In genomic region chr12:27945411-27945810, GRCm38 (mm10) we compare ENCODE assay signal across 12 mouse cellular contexts.
DNase-seq lines count a peak whose midpoint lies in the region; ATAC-seq and TF ChIP-seq lines count a peak whose summit lies in the region.
"Had no signal": no experiment of that assay in that cellular context is flagged by ENCODE, and none has a peak within 500 bp of the region (broad histone marks: within the 10 kb centered on the region; RNA-seq: fewer than 3 reads in every experiment).

No protein-coding gene starts in this region.

- no peak for ATAC-seq in forebrain, embryonic 11.5 days (replicated peaks; ENCODE audit: low FRiP score)
- peak; percentile 27; the same call in 1 of the 2 replicates for ATAC-seq in embryonic facial prominence, embryonic 14.5 days (ENCODE audit: low read depth)
- ATAC-seq in hindbrain, embryonic 16.5 days = peak; percentile 93
- ATAC-seq in midbrain, postnatal 0 days (ENCODE audit: low FRiP score) = peak; percentile 86

- H3K9me3 ChIP-seq in forebrain, embryonic 10.5 days = no peaks in the 10 kb centered on the region
- H3K9me3 ChIP-seq in forebrain, embryonic 11.5 days (ENCODE audit: control insufficient read depth, low read length) = no peaks in the 10 kb centered on the region
- no peaks in the 10 kb centered on the region for H3K9me3 ChIP-seq in embryonic facial prominence, embryonic 14.5 days (ENCODE audit: control insufficient read depth, low read length)
- no peaks in the 10 kb centered on the region for H3K9me3 ChIP-seq in hindbrain, embryonic 16.5 days (ENCODE audit: control insufficient read depth, low read length)
- no peaks in the 10 kb centered on the region for H3K9me3 ChIP-seq in midbrain, postnatal 0 days (ENCODE audit: low read length)
- H3K9me3 ChIP-seq: limb, embryonic 13.5 days had no signal

- H3K27me3 ChIP-seq in forebrain, embryonic 10.5 days (ENCODE audit: poor library complexity, severe bottlenecking) = no peaks in the 10 kb centered on the region
- no peaks in the 10 kb centered on the region for H3K27me3 ChIP-seq in forebrain, embryonic 11.5 days (ENCODE audit: control insufficient read depth, insufficient read depth, low read length)
- H3K27me3 ChIP-seq in embryonic facial prominence, embryonic 14.5 days (replicated peaks; ENCODE audit: control insufficient read depth, insufficient read depth, low read length) = no peaks in the 10 kb centered on the region
- no peaks in the 10 kb centered on the region for H3K27me3 ChIP-seq in hindbrain, embryonic 16.5 days (replicated peaks; ENCODE audit: control insufficient read depth, insufficient read depth, low read length)
- H3K27me3 ChIP-seq in midbrain, postnatal 0 days (ENCODE audit: insufficient read depth, low read length) = no peaks in the 10 kb centered on the region
- H3K27me3 ChIP-seq in heart, adult 2 months (ENCODE audit: control insufficient read depth, insufficient read depth, low read length) = no peaks in the 10 kb centered on the region
- H3K27me3 ChIP-seq: limb, embryonic 13.5 days had no signal

- no peak for DNase-seq in forebrain, embryonic 10.5 days (ENCODE audit: extremely low spot score, low spot score)
- no peak for DNase-seq in forebrain, embryonic 11.5 days (ENCODE audit: low spot score)
- DNase-seq in embryonic facial prominence, embryonic 14.5 days (ENCODE audit: low spot score) = peak; percentile 41
- peak; percentile 80 for DNase-seq in midbrain, postnatal 0 days (ENCODE audit: low spot score)
- no peak for DNase-seq in testis, postnatal 10 days (ENCODE audit: low spot score)
- DNase-seq in heart, adult 2 months = no peak
- DNase-seq in cerebellum, postnatal 36 days = no peak
- DNase-seq: heart, adult 11 months had no signal

- no peak for TF ChIP-seq POLR2A in heart, adult 2 months (IDR thresholded peaks at IDR 0.05; ENCODE audit: insufficient read depth, low read depth, low read length)

- TF ChIP-seq CTCF in midbrain, postnatal 0 days (IDR thresholded peaks at IDR 0.05) = no peak
- no peak for TF ChIP-seq CTCF in heart, adult 2 months (IDR thresholded peaks at IDR 0.05)

- H3K4me1 ChIP-seq in forebrain, embryonic 10.5 days = peaks cover 27% of the 10 kb centered on the region
- no peaks in the 10 kb centered on the region; the same call in 1 of the 2 replicates for H3K4me1 ChIP-seq in forebrain, embryonic 11.5 days (replicated peaks; ENCODE audit: control insufficient read depth, insufficient read depth, low read length)
- H3K4me1 ChIP-seq in embryonic facial prominence, embryonic 14.5 days (ENCODE audit: control insufficient read depth, insufficient read depth, low read length) = peaks cover 19% of the 10 kb centered on the region
- H3K4me1 ChIP-seq in hindbrain, embryonic 16.5 days (ENCODE audit: control insufficient read depth, insufficient read depth, low read depth, low read length) = peaks cover 5% of the 10 kb centered on the region
- H3K4me1 ChIP-seq in midbrain, postnatal 0 days (ENCODE audit: insufficient read depth, low read length) = peaks cover 9% of the 10 kb centered on the region
- H3K4me1 ChIP-seq in heart, adult 2 months (ENCODE audit: control insufficient read depth, insufficient read depth, low read length) = no peaks in the 10 kb centered on the region; the same call in 1 of the 2 replicates

- intact Hi-C loops in heart, adult 2 months (cut with DNase I) = no loop called here

- peak overlapping the region; percentile 27; the same call in 1 of the 2 replicates for H3K27ac ChIP-seq in forebrain, embryonic 10.5 days
- no peak overlapping the region for H3K27ac ChIP-seq in forebrain, embryonic 11.5 days (ENCODE audit: low read depth, low read length)
- no peak overlapping the region for H3K27ac ChIP-seq in embryonic facial prominence, embryonic 14.5 days (replicated peaks; ENCODE audit: low read depth, low read length)
- H3K27ac ChIP-seq in hindbrain, embryonic 16.5 days (ENCODE audit: low read depth, low read length) = no peak overlapping the region
- peak overlapping the region; percentile 57; the same call in 1 of the 2 replicates for H3K27ac ChIP-seq in midbrain, postnatal 0 days (ENCODE audit: low read depth, low read length)
- no peak overlapping the region for H3K27ac ChIP-seq in heart, adult 2 months
- H3K27ac ChIP-seq: limb, embryonic 13.5 days had no signal

- H3K4me3 ChIP-seq in forebrain, embryonic 10.5 days = no peak overlapping the region
- no peak overlapping the region for H3K4me3 ChIP-seq in forebrain, embryonic 11.5 days (ENCODE audit: low read depth, low read length)
- no peak overlapping the region for H3K4me3 ChIP-seq in embryonic facial prominence, embryonic 14.5 days (ENCODE audit: low read depth, low read length)
- no peak overlapping the region for H3K4me3 ChIP-seq in hindbrain, embryonic 16.5 days (ENCODE audit: low read length)
- H3K4me3 ChIP-seq in midbrain, postnatal 0 days (ENCODE audit: low read depth, low read length) = no peak overlapping the region
- no peak overlapping the region for H3K4me3 ChIP-seq in heart, adult 2 months
- H3K4me3 ChIP-seq: limb, embryonic 13.5 days; myocyte had no signal

- H3K36me3 ChIP-seq in forebrain, embryonic 10.5 days (replicated peaks) = no peaks in the 10 kb centered on the region
- H3K36me3 ChIP-seq in forebrain, embryonic 11.5 days (ENCODE audit: control insufficient read depth, insufficient read depth, low read length) = no peaks in the 10 kb centered on the region
- no peaks in the 10 kb centered on the region for H3K36me3 ChIP-seq in embryonic facial prominence, embryonic 14.5 days (ENCODE audit: control insufficient read depth, insufficient read depth, low read length)
- H3K36me3 ChIP-seq in hindbrain, embryonic 16.5 days (ENCODE audit: control insufficient read depth, insufficient read depth, low read length) = no peaks in the 10 kb centered on the region
- H3K36me3 ChIP-seq in midbrain, postnatal 0 days (ENCODE audit: insufficient read depth, low read length) = no peaks in the 10 kb centered on the region
- H3K36me3 ChIP-seq in heart, adult 2 months (ENCODE audit: control insufficient read depth, insufficient read depth, low read length) = no peaks in the 10 kb centered on the region
- H3K36me3 ChIP-seq: G1E; limb, embryonic 13.5 days had no signal

- no peak overlapping the region for H3K9ac ChIP-seq in forebrain, embryonic 11.5 days (ENCODE audit: low read length)
- H3K9ac ChIP-seq in embryonic facial prominence, embryonic 14.5 days (ENCODE audit: low read depth, low read length) = no peak overlapping the region
- no peak overlapping the region for H3K9ac ChIP-seq in hindbrain, embryonic 16.5 days (ENCODE audit: low read depth, low read length)
- H3K9ac ChIP-seq in midbrain, postnatal 0 days (replicated peaks; ENCODE audit: low read length, poor library complexity, severe bottlenecking) = no peak overlapping the region
- H3K9ac ChIP-seq in heart, adult 2 months (ENCODE audit: low read depth, low read length) = no peak overlapping the region
- H3K9ac ChIP-seq: limb, embryonic 13.5 days had no signal

- WGBS in forebrain, embryonic 10.5 days = 73% methylated on average over 2 of the region's 2 CpGs
- WGBS in forebrain, embryonic 11.5 days = 59% methylated on average over 2 of the region's 2 CpGs
- WGBS in embryonic facial prominence, embryonic 14.5 days = 29% methylated on average over 2 of the region's 2 CpGs
- 24% methylated on average over 2 of the region's 2 CpGs for WGBS in hindbrain, embryonic 16.5 days
- WGBS in midbrain, postnatal 0 days = 18% methylated on average over 2 of the region's 2 CpGs
- 62% methylated on average over 2 of the region's 2 CpGs for WGBS in heart, adult 2 months

- no peak overlapping the region for H3K4me2 ChIP-seq in forebrain, embryonic 11.5 days (ENCODE audit: low read depth, low read length, severe bottlenecking)
- H3K4me2 ChIP-seq in embryonic facial prominence, embryonic 14.5 days (ENCODE audit: low read depth, low read length) = no peak overlapping the region
- no peak overlapping the region for H3K4me2 ChIP-seq in hindbrain, embryonic 16.5 days (ENCODE audit: low read length)
- no peak overlapping the region for H3K4me2 ChIP-seq in midbrain, postnatal 0 days (ENCODE audit: low read depth, low read length, poor library complexity, severe bottlenecking)
- H3K4me2 ChIP-seq: limb, embryonic 13.5 days had no signal

- no peak for TF ChIP-seq EP300 in heart, adult 2 months (IDR thresholded peaks at IDR 0.05; ENCODE audit: insufficient read depth, low read depth, low read length)

- H3K79me2 ChIP-seq in heart, adult 2 months (replicated peaks; ENCODE audit: control insufficient read depth, insufficient read depth, low read length) = no peaks in the 10 kb centered on the region

Comparison
In these comparisons a context has a peak if more than half of its experiments do, and no peak if none do; other contexts are left out.
1. H3K27ac ChIP-seq: peak in forebrain, embryonic 10.5 days (single experiment) and midbrain, postnatal 0 days (single experiment); none in forebrain, embryonic 11.5 days (single experiment), embryonic facial prominence, embryonic 14.5 days (single experiment), hindbrain, embryonic 16.5 days (single experiment) and heart, adult 2 months (single experiment).
2. DNase-seq: peak in embryonic facial prominence, embryonic 14.5 days (single experiment) and midbrain, postnatal 0 days (single experiment); none in forebrain, embryonic 10.5 days (single experiment), forebrain, embryonic 11.5 days (single experiment), testis, postnatal 10 days (single experiment), heart, adult 2 months (0 of 2) and cerebellum, postnatal 36 days (0 of 2).